Mouse (Mus musculus) midbrain, embryonic 13.5 days (tissue): Measurements from ENCODE around the gene Inpp5a. TPM values are rescaled to one million over a fixed set of nuclear protein-coding genes. Genes with fewer than 3 reads are reported as not detected.

Source experiments
- ATAC-seq: fragments of 200-750 bp; cut with Nextera tagmentation; 2 replicates; pipeline ENCODE4 v1.8.0; 2017; ENCODE audit warnings: mild to moderate bottlenecking, moderate TSS enrichment, moderate library complexity
- H3K27ac ChIP-seq: fragments of 300-500 bp; sonication (generic); 2 replicates; pipeline ENCODE4 v1.5.1; 2015; ENCODE audit warnings: inconsistent platforms, mild to moderate bottlenecking, moderate library complexity
- H3K27me3 ChIP-seq: fragments of 300-500 bp; sonication (generic); 2 replicates; pipeline ENCODE4 v1.6.1; 2015; ENCODE audit warnings: mild to moderate bottlenecking, inconsistent platforms
- H3K36me3 ChIP-seq: fragments of 300-500 bp; sonication (generic); 2 replicates; pipeline ENCODE4 v1.6.1; 2015; ENCODE audit warnings: mild to moderate bottlenecking, inconsistent platforms
- H3K4me1 ChIP-seq: fragments of 300-500 bp; sonication (generic); replicated peaks from 2 replicates; pipeline ENCODE4 v1.6.1; 2015; ENCODE audit warnings: inconsistent platforms
- H3K4me2 ChIP-seq: fragments of 300-500 bp; sonication (generic); replicated peaks from 2 replicates; pipeline ENCODE4 v1.6.1; 2015; ENCODE audit warnings: moderate library complexity, mild to moderate bottlenecking, inconsistent platforms
- H3K4me3 ChIP-seq: fragments of 300-500 bp; sonication (generic); replicated peaks from 2 replicates; pipeline ENCODE4 v1.5.1; 2015; ENCODE audit warnings: mild to moderate bottlenecking, inconsistent platforms
- H3K9ac ChIP-seq: fragments of 300-500 bp; sonication (generic); replicated peaks from 2 replicates; pipeline ENCODE4 v1.6.1; 2015; ENCODE audit warnings: mild to moderate bottlenecking, inconsistent platforms
- H3K9me3 ChIP-seq: fragments of 300-500 bp; sonication (generic); 2 replicates; pipeline ENCODE4 v1.6.1; 2016; ENCODE audit warnings: mild to moderate bottlenecking, inconsistent platforms
- WGBS: fragments of 180-500 bp; shearing (Covaris S2); methylation state at CpG from one replicate; pipeline ENCODE4 v1.1.7; 2015; 5-methylcytosine and 5-hydroxymethylcytosine counted together
- polyA plus RNA-seq: library from polyadenylated mRNA; unstranded; fragments of >200 nt; fragmentation: Nextera tagmentation; extraction: Ambion mirVana; gene quantifications from 2 replicates; pipeline ENCODE4 v1.2.1, GENCODE M21; 2015

Inpp5a gene
- polyA plus RNA-seq, 1 experiment from 2014 or later: 14.3 TPM

- Histone ChIP-seq H3K9me3 (no peaks in the 10 kb centered on the region), H3K9ac (no peak overlapping the region), H3K27me3 (peaks cover 100% of the 10 kb centered on the region), H3K27ac (no peak overlapping the region), H3K4me3 (peak overlapping the region; percentile 5), H3K36me3 (no peaks in the 10 kb centered on the region), H3K4me1 (peaks cover 50% of the 10 kb centered on the region), H3K4me2 (peak overlapping the region; percentile 25; the same call in 1 of the 2 replicates)
- under 1% methylated on average over 53 of the region's 53 CpGs for WGBS
- 0 out of 2 replicates have a peak, but pooled peaks have one; percentile 10 for ATAC-seq
Measured at GRCm38 (mm10) chr7:139584221-139585175, 195.6 kb downstream of the Inpp5a start.

GRCm38 (mm10) chr7:139585183-139585821 lies 196.4 kb downstream of the Inpp5a start:
- H3K9me3 ChIP-seq: no peaks in the 10 kb centered on the region
- H3K4me1 ChIP-seq: peaks cover 50% of the 10 kb centered on the region
- H3K36me3 ChIP-seq: no peaks in the 10 kb centered on the region
- H3K4me3 ChIP-seq: 0 out of 2 replicates have a peak overlapping the region, but pooled peaks have one; percentile 5
- 0 out of 2 replicates have a peak overlapping the region, but pooled peaks have one; percentile 25 for H3K4me2 ChIP-seq
- no peak for ATAC-seq
- WGBS: 2% methylated on average over 29 of the region's 29 CpGs
- peaks cover 100% of the 10 kb centered on the region for H3K27me3 ChIP-seq
- no peak overlapping the region for H3K27ac ChIP-seq
- H3K9ac ChIP-seq: no peak overlapping the region

- Histone ChIP-seq H3K9me3 (no peaks in the 10 kb centered on the region), H3K4me2 (no peak overlapping the region), H3K27me3 (peaks cover 96% of the 10 kb centered on the region), H3K27ac (no peak overlapping the region), H3K4me3 (no peak overlapping the region), H3K4me1 (peaks cover 27% of the 10 kb centered on the region), H3K36me3 (no peaks in the 10 kb centered on the region), H3K9ac (no peak overlapping the region)
- no peak for ATAC-seq
- WGBS: 24% methylated on average over 7 of the region's 7 CpGs
Measured at GRCm38 (mm10) chr7:139587919-139588318, 199.0 kb downstream of the Inpp5a start.

GRCm38 (mm10) chr7:139590302-139590701 lies 201.4 kb downstream of the Inpp5a start:
- peak; percentile 53; the same call in 1 of the 2 replicates for ATAC-seq
- H3K27me3 ChIP-seq: peaks cover 90% of the 10 kb centered on the region
- 36% methylated on average over 3 of the region's 3 CpGs for WGBS

GRCm38 (mm10) chr7:139591311-139591710 lies 202.4 kb downstream of the Inpp5a start:
- Histone ChIP-seq H3K4me1 (peaks cover 6% of the 10 kb centered on the region; the same call in 1 of the 2 replicates), H3K4me3 (no peak overlapping the region), H3K27ac (no peak overlapping the region), H3K9ac (no peak overlapping the region), H3K4me2 (no peak overlapping the region), H3K36me3 (no peaks in the 10 kb centered on the region), H3K9me3 (no peaks in the 10 kb centered on the region), H3K27me3 (peaks cover 86% of the 10 kb centered on the region)
- no peak for ATAC-seq
- 89% methylated on average over 5 of the region's 5 CpGs for WGBS

More at GRCm38 (mm10) chr7:139590302-139590701, 201.4 kb downstream of the Inpp5a start:
- Histone ChIP-seq H3K9me3 (no peaks in the 10 kb centered on the region), H3K4me1 (peaks cover 14% of the 10 kb centered on the region), H3K36me3 (no peaks in the 10 kb centered on the region), H3K9ac (no peak overlapping the region), H3K4me3 (no peak overlapping the region), H3K4me2 (no peak overlapping the region), H3K27ac (no peak overlapping the region)

- Histone ChIP-seq H3K4me1 (no peaks in the 10 kb centered on the region), H3K4me3 (no peak overlapping the region), H3K9me3 (no peaks in the 10 kb centered on the region), H3K27ac (no peak overlapping the region), H3K4me2 (no peak overlapping the region), H3K27me3 (peaks cover 61% of the 10 kb centered on the region), H3K36me3 (no peaks in the 10 kb centered on the region), H3K9ac (no peak overlapping the region)
- 73% methylated on average over 6 of the region's 6 CpGs for WGBS
- ATAC-seq: no peak
Measured at GRCm38 (mm10) chr7:139595311-139595710, 206.4 kb downstream of the Inpp5a start.

GRCm38 (mm10) chr7:139595862-139596261 lies 207.0 kb downstream of the Inpp5a start:
- WGBS: 77% methylated on average over 6 of the region's 6 CpGs
- Histone ChIP-seq H3K4me3 (no peak overlapping the region), H3K36me3 (no peaks in the 10 kb centered on the region), H3K27ac (no peak overlapping the region), H3K4me1 (no peaks in the 10 kb centered on the region), H3K9me3 (no peaks in the 10 kb centered on the region), H3K4me2 (no peak overlapping the region), H3K27me3 (peaks cover 60% of the 10 kb centered on the region), H3K9ac (no peak overlapping the region)
- ATAC-seq: no peak

- no peak for ATAC-seq
- no peaks in the 10 kb centered on the region for H3K36me3 ChIP-seq
Measured at GRCm38 (mm10) chr7:139610328-139610727, 221.4 kb downstream of the Inpp5a start.

GRCm38 (mm10) chr7:139615767-139616766 lies 227.2 kb downstream of the Inpp5a start:
- H3K4me3 ChIP-seq: no peak overlapping the region
- H3K4me1 ChIP-seq: peaks cover 11% of the 10 kb centered on the region
- no peak overlapping the region for H3K4me2 ChIP-seq
- no peak overlapping the region for H3K27ac ChIP-seq
- H3K27me3 ChIP-seq: peaks cover 32% of the 10 kb centered on the region
- no peak overlapping the region for H3K9ac ChIP-seq
- 43% methylated on average over 12 of the region's 12 CpGs for WGBS
- no peaks in the 10 kb centered on the region for H3K9me3 ChIP-seq
- ATAC-seq: peak; percentile 82
- H3K36me3 ChIP-seq: no peaks in the 10 kb centered on the region

More at GRCm38 (mm10) chr7:139610328-139610727, 221.4 kb downstream of the Inpp5a start:
- no peaks in the 10 kb centered on the region for H3K4me1 ChIP-seq
- no peak overlapping the region for H3K9ac ChIP-seq
- no peak overlapping the region for H3K27ac ChIP-seq
- WGBS: 94% methylated on average over 2 of the region's 2 CpGs
- H3K27me3 ChIP-seq: peaks cover 26% of the 10 kb centered on the region; the same call in 1 of the 2 replicates
- H3K4me3 ChIP-seq: no peak overlapping the region
- no peaks in the 10 kb centered on the region for H3K9me3 ChIP-seq
- H3K4me2 ChIP-seq: no peak overlapping the region

GRCm38 (mm10) chr7:139622568-139622967 lies 233.7 kb downstream of the Inpp5a start:
- Histone ChIP-seq H3K4me1 (no peaks in the 10 kb centered on the region), H3K4me3 (no peak overlapping the region), H3K27ac (no peak overlapping the region), H3K4me2 (no peak overlapping the region), H3K36me3 (no peaks in the 10 kb centered on the region), H3K9ac (no peak overlapping the region), H3K9me3 (no peaks in the 10 kb centered on the region), H3K27me3 (peaks cover 5% of the 10 kb centered on the region)
- no peak for ATAC-seq
- 91% methylated on average over 13 of the region's 13 CpGs for WGBS

- Histone ChIP-seq H3K36me3 (no peaks in the 10 kb centered on the region), H3K27ac (no peak overlapping the region), H3K9me3 (no peaks in the 10 kb centered on the region), H3K27me3 (no peaks in the 10 kb centered on the region), H3K4me1 (no peaks in the 10 kb centered on the region), H3K9ac (no peak overlapping the region), H3K4me3 (no peak overlapping the region), H3K4me2 (no peak overlapping the region)
- ATAC-seq: no peak
- 89% methylated on average over 9 of the region's 9 CpGs for WGBS
Measured at GRCm38 (mm10) chr7:139625156-139625555, 236.2 kb downstream of the Inpp5a start.
